Mouse (Mus musculus): ENCODE measurements around the gene Rnf40. TPM values are rescaled to one million over a fixed set of nuclear protein-coding genes. Genes with fewer than 3 reads are reported as not detected.

The Rnf40 gene
- 71.0 and 94.9 TPM in 2 replicates for total RNA-seq (2012; rRNA removed)

DNA sequence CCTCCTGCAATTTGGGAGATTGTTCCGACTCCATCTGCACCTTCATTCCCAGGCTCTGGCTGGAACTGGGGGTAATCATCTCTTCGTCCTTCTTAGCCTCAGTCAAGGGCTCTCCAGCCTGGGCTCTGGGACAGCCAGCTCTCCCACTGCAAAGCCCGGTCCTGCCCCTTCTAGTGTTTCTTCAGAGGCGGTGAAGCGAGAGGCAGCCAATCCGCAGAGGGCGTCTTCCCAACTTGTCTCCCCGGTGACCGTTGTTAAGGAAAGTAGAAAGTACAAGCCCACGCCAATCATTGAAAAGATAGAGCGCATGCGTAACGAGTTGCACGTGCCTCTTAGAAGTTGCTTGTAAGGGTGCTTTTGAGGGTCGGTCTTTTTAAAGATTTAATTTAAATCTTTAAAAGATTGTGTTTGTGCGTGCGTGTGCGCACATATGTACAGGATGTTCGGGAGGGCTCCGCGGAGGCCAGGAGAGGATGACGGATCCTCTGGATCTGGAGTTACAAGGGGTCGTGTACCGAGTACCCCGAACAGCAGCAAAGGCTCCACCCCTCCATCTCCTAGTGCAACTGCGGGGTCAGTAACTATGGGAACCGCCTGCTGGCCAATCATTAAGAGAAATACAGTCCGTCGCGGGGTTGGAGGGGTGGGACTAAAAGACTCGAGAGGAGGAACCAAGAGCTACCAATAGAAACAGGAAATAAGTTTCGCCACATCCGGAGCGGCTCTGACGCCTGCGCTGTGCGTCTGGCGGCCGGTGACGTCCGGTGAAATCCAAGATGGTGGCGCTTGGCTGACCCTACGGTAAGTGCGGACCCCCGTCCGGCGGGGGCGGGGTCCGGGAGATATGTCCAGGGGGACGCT is at the start of gene Rnf40, which contains the start of gene Ccdc189:
TSS of gene Rnf40 (plus strand) at position 757 of the 861 bp plus-strand sequence.
TSS of gene Ccdc189 (minus strand) at position 585 of the 861 bp plus-strand sequence.
- Histone ChIP-seq H3K4me1 (ENCODE audit: control insufficient read depth in 2 of 2, insufficient read depth in 2 of 2, low read length in 2 of 2, poor library complexity in 1 of 2) (peaks cover 0 to 3% of the 10 kb centered on the region in 2 experiments; a peak in 1 of 4 replicates), H3K36me3 (ENCODE audit: control insufficient read depth, insufficient read depth, low read length, poor library complexity, severe bottlenecking) (peaks cover 37% of the 10 kb centered on the region), H3K4me3 (ENCODE audit: insufficient read depth in 1 of 2, low read depth in 1 of 2, low read length in 2 of 2, poor library complexity in 1 of 2, severe bottlenecking in 1 of 2) (peak within 1 kb of the TSS; percentile 77 to 93), H3K9ac (ENCODE audit: insufficient read depth, low read depth, low read length, poor library complexity, severe bottlenecking) (peak within 1 kb of the TSS; percentile 91), H3K9me3 (ENCODE audit: control insufficient read depth, insufficient read depth, low read depth, low read length) (no peaks in the 10 kb centered on the region), H3K27ac (ENCODE audit: insufficient read depth, low read depth, low read length, poor library complexity, severe bottlenecking) (peak within 1 kb of the TSS; percentile 14; the same call in 1 of the 2 replicates)
- DNase-seq (ENCODE audit: low read depth, low spot score): peak; percentile 99
- in situ Hi-C loops (cut with MboI; ENCODE audit: low sequenced_read_pairs in 2 of 2, unreplicated experiment in 2 of 2): no loop called here
- TF ChIP-seq ZC3H11A (IDR thresholded peaks at IDR 0.05; ENCODE audit: borderline replicate concordance, low read depth, low read length) (no peak), HCFC1 (IDR thresholded peaks at IDR 0.05; ENCODE audit: borderline replicate concordance, insufficient read depth, low read length) (peak; percentile 67; the same call in 1 of the 2 replicates)

GRCm38 (mm10) chr7:127541671-127542070 is 46.9 kb upstream of the Rnf40 start:
- no peak for DNase-seq (ENCODE audit: low read depth, low spot score)
- Histone ChIP-seq H3K9ac (ENCODE audit: insufficient read depth, low read depth, low read length, poor library complexity, severe bottlenecking) (no peak overlapping the region), H3K9me3 (ENCODE audit: control insufficient read depth, insufficient read depth, low read depth, low read length) (no peaks in the 10 kb centered on the region), H3K4me1 (ENCODE audit: control insufficient read depth in 2 of 2, insufficient read depth in 2 of 2, low read length in 2 of 2, poor library complexity in 1 of 2) (no peaks in the 10 kb centered on the region), H3K27ac (ENCODE audit: insufficient read depth, low read depth, low read length, poor library complexity, severe bottlenecking) (no peak overlapping the region), H3K4me3 (ENCODE audit: insufficient read depth in 1 of 2, low read depth in 1 of 2, low read length in 2 of 2, poor library complexity in 1 of 2, severe bottlenecking in 1 of 2) (no peak overlapping the region), H3K36me3 (ENCODE audit: control insufficient read depth, insufficient read depth, low read length, poor library complexity, severe bottlenecking) (peaks cover 49% of the 10 kb centered on the region)
- in situ Hi-C loops (cut with MboI; ENCODE audit: low sequenced_read_pairs in 2 of 2, unreplicated experiment in 2 of 2): no loop called here
- no peak for TF ChIP-seq HCFC1 (IDR thresholded peaks at IDR 0.05; ENCODE audit: borderline replicate concordance, insufficient read depth, low read length)
- no peak for TF ChIP-seq ZC3H11A (IDR thresholded peaks at IDR 0.05; ENCODE audit: borderline replicate concordance, low read depth, low read length)
- no peak for TF ChIP-seq MAFK (IDR thresholded peaks at IDR 0.05; ENCODE audit: insufficient read depth, low read depth, low read length)
- TF ChIP-seq CHD2 (IDR thresholded peaks at IDR 0.05; ENCODE audit: low read depth, low read length): no peak
- TF ChIP-seq ZNF384 (IDR thresholded peaks at IDR 0.05; ENCODE audit: low read depth, low read length): no peak

- H3K36me3 ChIP-seq (ENCODE audit: control insufficient read depth, insufficient read depth, low read length, poor library complexity, severe bottlenecking): peaks cover 25% of the 10 kb centered on the region
- in situ Hi-C loops (cut with MboI; ENCODE audit: low sequenced_read_pairs in 2 of 2, unreplicated experiment in 2 of 2): no loop called here
- no peak for DNase-seq (ENCODE audit: low read depth, low spot score)
- TF ChIP-seq ZC3H11A (IDR thresholded peaks at IDR 0.05; ENCODE audit: borderline replicate concordance, low read depth, low read length) (no peak), ZNF384 (IDR thresholded peaks at IDR 0.05; ENCODE audit: low read depth, low read length) (no peak), MAFK (IDR thresholded peaks at IDR 0.05; ENCODE audit: insufficient read depth, low read depth, low read length) (no peak), HCFC1 (IDR thresholded peaks at IDR 0.05; ENCODE audit: borderline replicate concordance, insufficient read depth, low read length) (no peak), CHD2 (IDR thresholded peaks at IDR 0.05; ENCODE audit: low read depth, low read length) (no peak)
- no peaks in the 10 kb centered on the region for H3K9me3 ChIP-seq (ENCODE audit: control insufficient read depth, insufficient read depth, low read depth, low read length)
- no peak overlapping the region for H3K9ac ChIP-seq (ENCODE audit: insufficient read depth, low read depth, low read length, poor library complexity, severe bottlenecking)
- H3K27ac ChIP-seq (ENCODE audit: insufficient read depth, low read depth, low read length, poor library complexity, severe bottlenecking): no peak overlapping the region
- no peak overlapping the region for H3K4me3 ChIP-seq (ENCODE audit: insufficient read depth in 1 of 2, low read depth in 1 of 2, low read length in 2 of 2, poor library complexity in 1 of 2, severe bottlenecking in 1 of 2)
- H3K4me1 ChIP-seq (ENCODE audit: control insufficient read depth in 2 of 2, insufficient read depth in 2 of 2, low read length in 2 of 2, poor library complexity in 1 of 2): no peaks in the 10 kb centered on the region
Observed at GRCm38 (mm10) chr7:127549116-127549835, 39.3 kb upstream of the Rnf40 start.

DNA sequence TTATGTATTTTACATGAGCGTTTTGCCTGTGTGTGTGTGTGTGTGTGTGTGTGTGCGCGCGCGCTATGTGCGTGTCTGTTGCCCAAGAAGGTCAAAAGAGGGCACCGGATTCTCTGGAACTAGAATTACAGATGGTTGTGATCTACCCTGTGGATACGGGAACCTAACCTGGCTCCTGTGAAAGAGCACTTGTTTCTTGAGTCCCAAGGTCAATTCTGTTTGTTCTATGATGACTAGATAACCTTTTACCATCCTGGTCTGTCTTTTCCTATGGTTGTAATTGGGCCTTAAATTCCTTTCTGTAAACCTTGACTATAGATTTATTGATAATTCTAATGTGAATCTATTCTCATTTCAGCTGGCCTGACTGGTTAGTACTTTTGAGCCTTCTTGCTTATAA is 37.0 kb upstream of the Rnf40 start:
- H3K36me3 ChIP-seq (ENCODE audit: control insufficient read depth, insufficient read depth, low read length, poor library complexity, severe bottlenecking): peaks cover 25% of the 10 kb centered on the region
- in situ Hi-C loops (cut with MboI; ENCODE audit: low sequenced_read_pairs in 2 of 2, unreplicated experiment in 2 of 2): no loop called here

More for the DNA sequence above, 37.0 kb upstream of the Rnf40 start:
- no peak for TF ChIP-seq MAFK (IDR thresholded peaks at IDR 0.05; ENCODE audit: insufficient read depth, low read depth, low read length)
- no peak for TF ChIP-seq ZC3H11A (IDR thresholded peaks at IDR 0.05; ENCODE audit: borderline replicate concordance, low read depth, low read length)
- TF ChIP-seq ZNF384 (IDR thresholded peaks at IDR 0.05; ENCODE audit: low read depth, low read length): no peak
- no peak for TF ChIP-seq CHD2 (IDR thresholded peaks at IDR 0.05; ENCODE audit: low read depth, low read length)
- TF ChIP-seq HCFC1 (IDR thresholded peaks at IDR 0.05; ENCODE audit: borderline replicate concordance, insufficient read depth, low read length): no peak
- DNase-seq (ENCODE audit: low read depth, low spot score): no peak
- Histone ChIP-seq H3K4me3 (ENCODE audit: insufficient read depth in 1 of 2, low read depth in 1 of 2, low read length in 2 of 2, poor library complexity in 1 of 2, severe bottlenecking in 1 of 2) (no peak overlapping the region), H3K27ac (ENCODE audit: insufficient read depth, low read depth, low read length, poor library complexity, severe bottlenecking) (no peak overlapping the region), H3K9ac (ENCODE audit: insufficient read depth, low read depth, low read length, poor library complexity, severe bottlenecking) (no peak overlapping the region), H3K4me1 (ENCODE audit: control insufficient read depth in 2 of 2, insufficient read depth in 2 of 2, low read length in 2 of 2, poor library complexity in 1 of 2) (no peaks in the 10 kb centered on the region), H3K9me3 (ENCODE audit: control insufficient read depth, insufficient read depth, low read depth, low read length) (no peaks in the 10 kb centered on the region)

All from ES-E14 (cell line).